Mouse (Mus musculus): ENCODE measurements around the gene Gm28374.

- no peak for TF ChIP-seq CTCF (IDR thresholded peaks at IDR 0.05; ENCODE audit: control insufficient read depth, insufficient read depth, insufficient read length)
- TF ChIP-seq USF1 (IDR thresholded peaks at IDR 0.05; ENCODE audit: low read depth) = no peak
Measured at GRCm38 (mm10) chr19:6035966-6036585, 46.0 kb downstream of the Gm28374 start.

Data from C2C12 (cell line).